Mouse (Mus musculus): Measurements from ENCODE around the gene Lrrc74a.

- no peak for TF ChIP-seq POLR2A (IDR thresholded peaks at IDR 0.05; ENCODE audit: control insufficient read depth, low read depth, low read length)
- no peak for TF ChIP-seq CTCF (IDR thresholded peaks at IDR 0.05; ENCODE audit: control insufficient read depth, insufficient read depth, insufficient replicate concordance, low read depth, low read length)
Observed at GRCm38 (mm10) chr12:86775561-86776280, 41.6 kb downstream of the Lrrc74a start.
